Mouse (Mus musculus): ENCODE results near the gene Kat5. TPM values are rescaled to one million over a fixed set of nuclear protein-coding genes. Genes with fewer than 3 reads are reported as not detected.

The Kat5 gene
- polyA plus RNA-seq, 1 experiment: 87.3 TPM

DNA sequence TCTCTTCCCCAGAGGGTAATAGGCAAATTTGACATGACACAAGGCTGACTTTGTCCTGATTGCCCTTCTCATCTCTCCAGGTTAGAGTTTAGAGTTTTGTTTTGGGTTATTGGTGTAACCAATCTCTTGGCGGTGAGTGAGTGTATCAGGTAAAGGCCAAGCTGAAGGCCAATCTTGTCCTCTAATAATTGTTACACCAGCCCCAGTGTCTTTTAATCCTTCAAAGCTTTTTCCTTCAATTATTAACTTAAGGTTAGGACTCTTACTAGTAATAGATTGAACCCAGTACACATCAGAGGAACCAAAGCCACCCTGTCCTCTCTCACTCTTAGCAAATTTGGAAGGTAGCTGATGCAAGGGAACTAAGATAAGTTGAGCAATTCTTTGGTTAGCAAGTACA, 34.7 kb downstream of the Kat5 start:
- no peak overlapping the region for H3K27ac ChIP-seq (ENCODE audit: control insufficient read depth, insufficient read depth, low read depth, low read length, poor library complexity)
- H3K4me3 ChIP-seq (replicated peaks; ENCODE audit: control insufficient read depth, low read depth, low read length): no peak overlapping the region
- TF ChIP-seq POLR2A (IDR thresholded peaks at IDR 0.05; ENCODE audit: borderline replicate concordance, control insufficient read depth, low read depth, low read length): no peak
- no peak for TF ChIP-seq CTCF (IDR thresholded peaks at IDR 0.05; ENCODE audit: control insufficient read depth, insufficient read depth, low read length)
- 68% methylated on average over 1 of the region's 1 CpGs for WGBS
- H3K4me1 ChIP-seq (ENCODE audit: control insufficient read depth, insufficient read depth, low read length): peaks cover 6% of the 10 kb centered on the region; the same call in 1 of the 2 replicates

DNA sequence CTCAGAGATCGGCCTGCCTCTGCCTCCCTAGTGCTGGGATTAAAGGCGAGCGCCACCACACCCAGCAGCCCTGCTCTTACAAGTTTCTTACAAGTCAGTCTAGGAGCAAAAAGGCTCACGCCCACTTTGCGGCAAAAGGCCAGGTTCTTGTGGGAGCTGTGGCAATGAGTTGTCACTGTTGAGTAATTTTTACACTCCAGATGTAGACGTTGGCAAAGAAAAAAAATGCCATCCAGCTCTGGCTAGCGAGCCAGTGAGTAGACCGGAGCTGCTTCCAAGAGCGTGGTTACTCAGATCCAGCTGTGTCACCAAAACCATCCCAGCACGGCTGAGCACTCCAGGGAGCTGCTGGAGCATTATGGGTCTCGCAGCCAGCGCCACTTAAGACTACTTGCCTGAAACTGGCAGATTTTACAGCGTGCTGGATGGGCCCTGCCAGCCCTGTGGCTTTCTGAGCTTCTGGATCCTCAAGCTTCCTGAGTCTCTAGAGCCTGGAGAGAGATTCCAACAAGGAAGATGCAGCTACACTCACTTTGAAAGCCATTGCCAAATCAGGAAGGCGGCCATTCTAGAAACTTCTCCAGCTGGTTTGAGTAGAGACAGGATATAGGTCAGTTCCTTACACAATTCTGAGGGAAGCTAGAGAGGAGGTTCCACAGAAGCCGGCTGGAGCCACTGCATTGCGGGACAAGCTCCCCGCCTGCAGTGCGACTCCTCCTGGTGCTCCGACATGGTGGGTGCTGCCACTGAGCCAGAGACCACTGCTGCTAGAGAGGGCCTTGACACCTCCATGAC, 37.5 kb downstream of the Kat5 start:
- H3K4me1 ChIP-seq (ENCODE audit: control insufficient read depth, insufficient read depth, low read length): peaks cover 6% of the 10 kb centered on the region; the same call in 1 of the 2 replicates
- peak overlapping the region; percentile 44 for H3K4me3 ChIP-seq (replicated peaks; ENCODE audit: control insufficient read depth, low read depth, low read length)
- 16% methylated on average over 19 of the region's 19 CpGs for WGBS
- TF ChIP-seq POLR2A (IDR thresholded peaks at IDR 0.05; ENCODE audit: borderline replicate concordance, control insufficient read depth, low read depth, low read length): peak; percentile 59; the same call in 1 of the 2 replicates
- TF ChIP-seq CTCF (IDR thresholded peaks at IDR 0.05; ENCODE audit: control insufficient read depth, insufficient read depth, low read length): no peak
- H3K27ac ChIP-seq (ENCODE audit: control insufficient read depth, insufficient read depth, low read depth, low read length, poor library complexity): peak overlapping the region; percentile 95

GRCm38 (mm10) chr19:5571831-5572230, 38.2 kb downstream of the Kat5 start:
- peaks cover 6% of the 10 kb centered on the region; the same call in 1 of the 2 replicates for H3K4me1 ChIP-seq (ENCODE audit: control insufficient read depth, insufficient read depth, low read length)
- peak overlapping the region; percentile 45 for H3K4me3 ChIP-seq (replicated peaks; ENCODE audit: control insufficient read depth, low read depth, low read length)
- no peak for TF ChIP-seq POLR2A (IDR thresholded peaks at IDR 0.05; ENCODE audit: borderline replicate concordance, control insufficient read depth, low read depth, low read length)
- no peak for TF ChIP-seq CTCF (IDR thresholded peaks at IDR 0.05; ENCODE audit: control insufficient read depth, insufficient read depth, low read length)
- WGBS: 16% methylated on average over 5 of the region's 5 CpGs
- H3K27ac ChIP-seq (ENCODE audit: control insufficient read depth, insufficient read depth, low read depth, low read length, poor library complexity): peak overlapping the region; percentile 99

GRCm38 (mm10) chr19:5570353-5571246, 39.4 kb downstream of the Kat5 start:
- peak overlapping the region; percentile 99 for H3K27ac ChIP-seq (ENCODE audit: control insufficient read depth, insufficient read depth, low read depth, low read length, poor library complexity)
- no peak; the same call in 1 of the 2 replicates for TF ChIP-seq POLR2A (IDR thresholded peaks at IDR 0.05; ENCODE audit: borderline replicate concordance, control insufficient read depth, low read depth, low read length)
- no peak for TF ChIP-seq CTCF (IDR thresholded peaks at IDR 0.05; ENCODE audit: control insufficient read depth, insufficient read depth, low read length)
- 74% methylated on average over 32 of the region's 32 CpGs for WGBS
- H3K4me3 ChIP-seq (replicated peaks; ENCODE audit: control insufficient read depth, low read depth, low read length): peak overlapping the region; percentile 47
- H3K4me1 ChIP-seq (ENCODE audit: control insufficient read depth, insufficient read depth, low read length): peaks cover 4% of the 10 kb centered on the region; the same call in 1 of the 2 replicates

DNA sequence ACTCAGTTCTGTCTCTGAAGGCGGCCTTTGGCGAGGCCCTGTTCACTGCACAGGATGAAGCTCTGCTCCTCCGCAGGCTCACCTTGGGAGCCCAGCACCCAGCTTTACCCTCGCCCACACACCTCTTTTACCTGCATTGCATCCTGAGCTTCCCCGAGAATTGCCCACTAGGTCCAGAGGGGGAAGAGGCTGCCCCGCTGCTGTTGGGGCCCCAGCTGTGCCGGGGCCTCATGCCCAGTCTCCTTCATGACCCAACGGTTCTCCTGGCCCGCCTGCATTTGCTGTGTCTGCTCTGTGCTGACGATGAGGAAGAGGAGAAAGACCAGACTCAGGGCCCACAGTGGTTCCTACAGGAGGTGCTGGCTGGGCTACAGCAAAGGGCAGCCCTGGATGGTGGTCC, 40.5 kb downstream of the Kat5 start:
- peak overlapping the region; percentile 82 for H3K4me3 ChIP-seq (replicated peaks; ENCODE audit: control insufficient read depth, low read depth, low read length)
- peaks cover 4% of the 10 kb centered on the region; the same call in 1 of the 2 replicates for H3K4me1 ChIP-seq (ENCODE audit: control insufficient read depth, insufficient read depth, low read length)

DNA sequence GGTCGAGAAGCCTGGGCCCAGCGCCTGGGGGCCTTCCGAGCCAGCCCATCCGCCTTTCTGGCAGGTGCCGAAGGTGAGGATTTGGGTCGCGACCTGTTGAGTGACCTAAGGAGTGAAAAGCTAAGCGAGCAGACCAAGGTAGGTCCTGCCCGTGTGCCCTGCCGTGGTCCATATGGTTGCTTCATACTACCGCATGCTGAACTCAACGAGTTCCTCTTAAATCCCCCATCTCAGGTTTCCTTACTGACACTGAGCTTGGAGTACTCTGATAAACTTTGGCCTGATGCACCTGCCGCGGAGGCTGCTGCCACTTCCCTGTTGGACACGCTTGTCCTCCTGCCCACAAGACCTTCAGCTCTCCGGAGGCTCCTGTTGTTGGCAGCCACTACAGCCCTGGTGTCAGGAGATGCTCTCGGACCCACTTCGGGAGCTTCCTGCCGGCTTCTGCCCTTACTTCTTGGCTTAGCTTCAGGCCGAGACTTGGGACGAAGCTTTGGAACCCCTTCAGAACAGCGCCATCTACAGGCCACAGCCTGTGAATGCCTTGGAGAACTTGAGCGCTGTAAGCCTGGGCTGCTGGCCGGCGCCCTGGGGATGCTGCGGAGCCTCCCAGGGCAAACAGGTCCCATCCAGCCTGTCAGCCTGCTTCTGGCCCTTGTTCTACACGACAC, 41.4 kb downstream of the Kat5 start:
- peaks cover 4% of the 10 kb centered on the region; the same call in 1 of the 2 replicates for H3K4me1 ChIP-seq (ENCODE audit: control insufficient read depth, insufficient read depth, low read length)
- H3K4me3 ChIP-seq (replicated peaks; ENCODE audit: control insufficient read depth, low read depth, low read length): peak overlapping the region; percentile 82
- WGBS: 2% methylated on average over 27 of the region's 27 CpGs
- TF ChIP-seq CTCF (IDR thresholded peaks at IDR 0.05; ENCODE audit: control insufficient read depth, insufficient read depth, low read length): peak; percentile 91
- TF ChIP-seq POLR2A (IDR thresholded peaks at IDR 0.05; ENCODE audit: borderline replicate concordance, control insufficient read depth, low read depth, low read length): 0 out of 2 replicates have a peak, but pooled peaks have one; percentile 9
- peak overlapping the region; percentile 99 for H3K27ac ChIP-seq (ENCODE audit: control insufficient read depth, insufficient read depth, low read depth, low read length, poor library complexity)

More for the DNA sequence above, 40.5 kb downstream of the Kat5 start:
- TF ChIP-seq CTCF (IDR thresholded peaks at IDR 0.05; ENCODE audit: control insufficient read depth, insufficient read depth, low read length) (no peak), POLR2A (IDR thresholded peaks at IDR 0.05; ENCODE audit: borderline replicate concordance, control insufficient read depth, low read depth, low read length) (no peak)
- 53% methylated on average over 10 of the region's 10 CpGs for WGBS
- peak overlapping the region; percentile 99 for H3K27ac ChIP-seq (ENCODE audit: control insufficient read depth, insufficient read depth, low read depth, low read length, poor library complexity)

DNA sequence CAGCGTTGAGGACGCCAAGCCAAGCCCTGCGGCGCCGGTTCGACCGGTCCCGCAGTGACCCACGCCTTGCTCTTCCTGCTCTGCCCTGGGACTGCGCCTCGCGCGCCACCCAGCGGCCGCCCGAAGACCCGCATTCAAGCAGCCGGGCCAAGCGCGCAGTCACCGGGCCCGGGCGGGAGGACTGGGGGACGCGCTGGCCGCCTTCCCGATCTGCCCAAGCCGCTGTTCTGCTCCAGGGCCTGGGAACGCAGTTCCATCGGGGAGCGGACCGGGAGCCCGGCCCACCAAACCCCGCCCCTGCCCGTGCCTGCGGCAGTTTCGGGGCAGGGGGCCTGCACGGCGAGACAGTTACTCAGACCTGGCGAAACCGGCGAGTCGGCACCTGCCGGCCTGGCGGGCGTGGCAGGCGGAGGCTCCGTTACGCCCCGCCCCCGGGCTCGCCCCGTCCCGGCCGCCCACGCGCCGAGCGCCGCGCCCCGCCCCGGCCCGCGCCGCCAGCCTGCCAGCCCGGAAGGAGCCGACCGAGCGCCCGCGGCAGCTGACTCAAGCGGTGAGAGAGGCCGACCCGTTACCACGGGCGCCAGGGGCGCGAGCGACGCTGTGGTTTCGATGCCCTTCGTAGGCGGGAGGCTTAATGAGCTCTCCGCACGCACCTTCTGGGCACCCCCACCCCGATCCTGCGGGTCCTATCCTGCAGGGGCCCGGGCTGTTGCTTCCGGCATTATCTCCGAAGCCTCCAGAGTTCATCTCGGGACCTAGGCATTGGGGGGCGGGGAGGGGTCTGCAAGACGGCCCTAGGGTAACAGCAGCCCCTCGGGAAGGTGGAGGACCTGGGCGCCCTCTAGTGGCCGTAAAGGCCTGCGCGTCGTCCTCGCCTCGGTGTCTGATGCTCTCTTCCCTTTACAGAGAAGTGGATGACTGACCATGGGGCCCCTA, 42.2 kb downstream of the Kat5 start, which contains the start of gene Ap5b1:
Gene Ap5b1, plus strand, starts transcription at position 492 of the 936 bp plus-strand sequence.
- peaks cover 4% of the 10 kb centered on the region; the same call in 1 of the 2 replicates for H3K4me1 ChIP-seq (ENCODE audit: control insufficient read depth, insufficient read depth, low read length)
- 1% methylated on average over 99 of the region's 102 CpGs for WGBS

More for the DNA sequence above, 42.2 kb downstream of the Kat5 start, which contains the start of gene Ap5b1:
- peak within 1 kb of the TSS; percentile 99 for H3K27ac ChIP-seq (ENCODE audit: control insufficient read depth, insufficient read depth, low read depth, low read length, poor library complexity)
- H3K4me3 ChIP-seq (replicated peaks; ENCODE audit: control insufficient read depth, low read depth, low read length): peak within 1 kb of the TSS; percentile 82
- TF ChIP-seq CTCF (IDR thresholded peaks at IDR 0.05; ENCODE audit: control insufficient read depth, insufficient read depth, low read length) (peak; percentile 82), POLR2A (IDR thresholded peaks at IDR 0.05; ENCODE audit: borderline replicate concordance, control insufficient read depth, low read depth, low read length) (peak; percentile 56; the same call in 1 of the 2 replicates)
